Mouse (Mus musculus) urinary bladder, postnatal 14 days (tissue): Measurements from ENCODE around the gene Asb3.

ENCODE experiments used
- DNase-seq: peaks from one replicate; pipeline ENCODE4 v3.0.0; 2021; ENCODE audit warnings: low spot score

Asb3 gene

DNA sequence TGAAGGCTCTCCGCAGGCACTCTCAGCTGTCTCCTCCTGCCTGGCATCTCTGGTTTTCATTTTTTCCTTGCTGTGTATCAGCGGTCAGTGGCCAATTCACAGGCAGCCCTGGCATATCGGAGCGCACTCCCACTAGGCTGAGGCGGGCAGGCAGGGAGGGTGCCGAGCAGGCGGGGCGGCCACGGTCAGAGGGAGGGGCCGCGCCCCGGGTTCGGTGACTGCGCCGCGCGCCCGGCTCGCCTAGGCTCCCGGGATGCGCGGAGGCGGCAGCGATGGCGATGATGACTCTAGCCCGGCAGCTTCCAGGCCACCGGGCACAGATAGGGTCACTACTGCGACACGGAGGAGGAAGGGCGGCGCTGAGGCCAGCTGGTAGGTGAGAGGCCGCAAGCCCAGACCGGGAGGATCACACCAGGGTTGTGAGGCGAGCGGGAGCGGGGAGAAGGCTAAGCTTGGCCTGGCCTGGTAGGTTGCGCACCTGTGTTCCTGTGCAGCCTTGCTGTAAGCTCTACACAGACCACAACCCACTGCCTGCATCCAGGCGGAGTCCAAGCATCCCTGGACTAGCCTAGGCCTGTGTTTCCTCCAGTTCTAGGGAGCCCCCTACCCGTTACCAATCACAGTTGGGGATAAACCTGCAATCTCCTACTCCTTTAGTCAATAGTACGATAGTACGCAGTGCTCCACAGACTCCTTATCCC, at the start of gene Asb3, which contains the start of gene Gpr75:
Gene Asb3, plus strand, starts transcription at position 246 of the 701 bp plus-strand sequence.
Gene Gpr75, plus strand, starts transcription at position 188 of the 701 bp plus-strand sequence.
- peak; percentile 49 for DNase-seq

DNA sequence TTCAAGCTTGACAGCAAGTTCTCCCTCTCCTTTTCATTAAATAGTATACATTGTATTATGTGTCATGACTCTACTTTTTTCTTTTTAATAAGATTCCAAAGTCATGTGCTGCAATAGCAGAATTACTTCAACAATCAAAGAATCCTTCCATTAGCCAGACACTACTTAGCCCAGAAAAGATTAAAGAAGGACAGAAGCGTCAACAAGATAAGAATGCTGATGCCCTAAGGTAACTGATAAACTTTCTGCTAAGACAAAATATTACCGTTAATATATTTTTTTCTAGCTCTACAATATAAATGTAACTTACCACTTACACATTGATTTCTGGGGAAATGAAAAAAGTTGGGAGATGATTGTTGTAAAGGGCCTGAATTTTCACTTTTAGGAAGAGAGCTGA, 46.4 kb upstream of the Asb3 start:
- DNase-seq = no peak

DNA sequence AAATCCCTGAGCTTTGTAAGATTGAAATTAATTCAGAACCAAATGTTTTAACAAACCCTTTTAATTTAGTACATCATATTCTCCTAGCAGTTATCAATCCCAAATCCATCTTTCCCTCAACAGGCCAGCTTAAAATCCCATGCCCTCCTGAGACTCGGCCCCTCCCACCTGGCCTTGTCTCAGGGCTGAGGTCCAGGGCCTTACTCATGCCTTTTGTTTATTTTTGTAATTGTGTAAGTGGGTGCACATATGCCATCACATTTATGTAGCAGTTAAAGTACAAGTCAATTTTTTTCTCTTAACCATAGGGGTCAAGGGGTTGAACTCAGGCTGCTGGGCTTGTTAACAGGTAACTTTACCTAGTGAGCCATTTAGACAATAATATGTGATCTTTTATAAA, 40.9 kb upstream of the Asb3 start:
- DNase-seq = no peak

DNA sequence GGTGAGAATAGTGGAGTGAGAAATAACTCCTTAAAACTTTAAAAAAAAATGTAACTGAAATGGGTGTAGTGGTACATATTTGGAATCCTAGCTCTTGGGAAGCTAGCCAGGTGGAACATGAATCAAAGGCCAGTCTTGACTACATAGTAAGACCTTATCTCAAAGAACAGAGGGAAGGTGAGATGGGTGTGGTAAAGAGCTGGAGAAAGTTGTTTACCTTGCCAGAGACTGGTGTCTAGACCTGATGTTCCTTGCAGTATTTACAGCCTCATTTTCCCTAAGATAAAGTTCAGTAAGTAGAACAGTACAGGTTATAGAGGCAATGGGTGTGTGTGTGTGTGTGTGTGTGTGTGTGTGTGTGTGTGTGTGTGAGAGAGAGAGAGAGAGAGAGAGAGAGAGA, 12.8 kb upstream of the Asb3 start:
- no peak for DNase-seq

DNA sequence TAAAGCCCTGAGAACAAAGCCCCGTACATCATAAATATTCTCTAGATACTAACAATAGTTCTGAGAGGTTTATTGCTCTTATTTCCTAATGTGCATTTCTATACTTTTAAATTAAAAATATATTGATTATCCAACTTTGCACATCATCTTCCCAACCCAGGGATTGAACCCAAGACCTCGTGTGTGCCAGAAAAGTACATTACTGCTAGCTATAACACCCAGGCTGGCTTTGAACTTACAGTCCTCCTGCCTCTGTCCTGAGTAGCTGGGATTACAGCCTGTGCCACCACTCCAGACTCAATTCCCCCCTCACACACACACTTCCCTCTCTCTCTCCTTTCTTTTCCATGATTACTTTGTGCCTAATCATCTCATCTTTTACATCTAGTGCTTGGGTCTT, 2.9 kb downstream of the Asb3 start:
- no peak for DNase-seq

DNA sequence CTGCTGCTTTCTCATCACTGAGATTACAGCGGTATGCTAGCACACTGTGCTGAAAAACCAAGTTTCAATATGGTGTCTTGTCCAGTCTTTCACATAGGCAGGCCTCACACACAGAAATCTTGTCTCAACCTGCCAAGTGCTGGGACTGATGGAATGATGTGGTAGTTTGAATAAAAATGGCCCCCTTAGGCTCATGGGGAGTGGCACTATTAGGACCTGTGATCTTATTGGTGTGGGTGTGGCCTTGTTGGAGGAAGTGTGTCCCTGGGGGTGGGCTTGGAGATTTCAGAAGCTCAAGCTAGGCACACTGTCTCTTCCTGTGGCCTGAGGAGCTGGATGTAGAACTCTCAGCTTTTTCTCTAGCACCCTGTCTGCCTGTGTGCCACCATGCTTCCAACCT, 11.0 kb downstream of the Asb3 start:
- DNase-seq = no peak

DNA sequence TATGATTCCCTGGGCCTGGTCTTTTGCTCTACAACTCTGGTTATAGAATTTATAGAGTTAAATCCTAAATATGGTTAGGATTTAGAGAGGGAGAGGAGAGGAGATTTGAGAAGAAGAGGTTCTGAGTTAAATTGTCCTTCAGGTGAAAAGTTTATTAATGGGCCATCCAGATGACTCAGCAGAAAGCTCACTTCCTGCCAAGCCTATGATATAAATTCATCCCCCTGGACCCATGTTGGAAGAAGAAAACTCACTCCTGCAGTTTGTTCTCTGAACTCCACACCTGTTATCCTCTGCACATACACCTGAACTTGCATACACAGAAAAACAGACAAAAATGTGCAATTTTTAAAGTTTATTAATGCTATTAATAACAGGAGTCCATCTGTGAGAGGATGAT, 14.1 kb downstream of the Asb3 start:
- DNase-seq = no peak

DNA sequence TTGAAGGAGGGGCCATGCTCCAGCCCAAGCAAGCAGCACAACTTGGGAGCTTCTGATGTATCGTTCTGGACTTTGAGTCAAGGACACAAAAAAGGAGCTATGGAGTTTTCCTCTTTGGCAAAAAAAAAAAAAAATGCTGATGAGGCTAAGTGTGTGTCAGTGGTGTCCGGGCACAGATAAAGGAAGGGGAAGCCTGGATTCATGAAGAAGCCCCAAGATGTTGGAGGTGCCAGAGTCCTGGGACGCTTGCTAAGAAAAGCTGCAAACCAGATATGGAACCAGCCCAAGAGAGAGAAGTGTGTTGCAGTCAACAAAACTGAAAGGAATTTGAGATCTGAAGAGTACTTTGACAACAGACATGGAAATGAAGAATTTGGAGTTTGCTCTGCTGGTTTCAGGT, 27.1 kb downstream of the Asb3 start:
- no peak for DNase-seq

DNA sequence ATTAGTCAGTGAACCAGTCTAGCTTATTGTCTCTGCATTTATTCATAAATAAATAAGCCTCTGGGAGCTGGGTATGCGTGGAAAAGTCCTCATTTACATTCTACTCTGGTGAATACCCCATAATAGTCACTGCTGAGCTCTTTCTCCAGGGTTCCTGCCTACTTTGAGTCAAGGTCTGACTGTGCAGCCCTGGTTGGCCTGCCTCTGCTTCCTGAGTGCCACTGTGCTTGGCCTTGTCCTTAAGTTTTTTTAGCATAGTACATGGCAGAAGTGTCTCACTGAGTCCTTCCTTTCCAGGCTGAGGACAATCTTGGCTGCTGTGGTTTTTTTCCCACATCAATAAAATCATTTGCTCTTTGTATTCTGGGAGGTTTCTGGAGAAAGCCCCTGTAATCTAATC, 35.4 kb downstream of the Asb3 start:
- no peak for DNase-seq

DNA sequence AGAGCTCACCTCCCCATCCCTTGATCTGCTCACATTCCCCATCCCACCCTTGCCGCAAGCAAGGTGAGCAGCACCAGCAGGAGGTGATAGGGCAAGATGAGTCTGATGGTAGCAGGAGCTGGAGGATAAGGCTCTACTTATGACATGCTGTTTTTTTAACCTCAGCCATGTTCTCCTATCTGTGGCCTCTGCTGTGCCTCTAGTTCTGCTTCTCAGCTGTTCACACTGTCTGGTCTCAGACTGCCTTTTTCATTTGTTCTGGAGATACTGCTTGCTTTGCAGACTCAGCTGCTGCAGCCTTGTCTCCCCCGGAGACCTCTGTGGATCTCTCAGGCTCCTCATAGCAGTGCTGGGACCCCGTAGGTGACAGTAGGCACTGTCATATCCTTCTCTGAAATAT, 38.1 kb downstream of the Asb3 start:
- no peak for DNase-seq

DNA sequence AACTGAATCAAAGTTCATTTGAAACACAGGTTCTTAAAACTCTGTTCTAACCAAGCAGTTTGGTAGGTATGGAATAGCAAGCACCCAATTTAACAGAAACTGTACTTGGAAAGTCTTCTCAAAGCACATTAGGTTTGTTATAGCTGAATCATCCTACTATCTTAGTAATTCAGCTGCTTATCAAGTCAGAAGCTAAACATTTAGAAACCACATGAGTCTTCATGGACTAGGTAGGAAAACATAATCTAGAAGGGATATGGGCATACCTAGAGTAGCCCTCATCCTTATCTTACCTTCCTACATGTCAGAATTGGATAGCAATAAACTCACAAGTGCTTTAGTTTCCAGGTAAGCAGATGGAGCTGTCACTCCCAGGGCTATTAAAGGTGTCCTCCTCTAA, 42.9 kb downstream of the Asb3 start:
- no peak for DNase-seq

DNA sequence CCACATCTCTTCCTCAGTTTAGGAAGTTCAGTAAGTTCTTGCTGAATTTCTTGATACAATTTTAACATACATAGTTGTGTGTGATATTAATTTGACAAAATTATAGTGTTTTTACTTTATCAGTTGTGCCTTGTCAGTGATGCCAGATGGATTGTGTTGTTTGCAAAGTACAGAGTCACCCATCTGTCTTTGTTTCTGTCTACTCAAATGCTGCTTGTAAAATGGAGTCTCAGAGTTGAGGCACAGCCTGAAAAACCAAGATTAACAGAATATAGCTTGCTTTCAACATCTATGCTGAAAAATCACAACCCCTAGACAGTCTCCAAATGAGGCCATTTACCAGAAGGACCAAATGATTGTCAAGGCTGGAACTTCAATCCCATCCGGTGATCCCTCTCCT, 43.3 kb downstream of the Asb3 start:
- no peak for DNase-seq

DNA sequence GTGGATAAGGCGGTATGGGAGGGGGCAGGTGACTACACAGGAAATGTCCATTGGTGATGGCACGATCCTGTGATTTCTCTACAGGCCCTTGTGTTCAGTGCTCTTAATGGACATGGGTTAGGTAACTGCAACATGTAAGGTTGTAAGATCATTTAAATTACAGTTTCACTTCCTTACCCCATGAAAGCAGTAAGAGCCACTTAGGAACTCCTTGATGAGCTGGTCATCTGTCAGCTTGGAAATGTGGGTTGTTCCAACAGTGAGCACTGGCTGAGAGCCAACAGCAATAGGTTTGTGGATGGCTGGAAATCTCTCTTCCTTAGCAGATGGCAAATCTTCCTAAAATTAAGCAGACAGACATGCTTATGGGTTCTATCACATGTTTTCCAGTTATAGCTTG, 58.3 kb downstream of the Asb3 start:
- no peak for DNase-seq

DNA sequence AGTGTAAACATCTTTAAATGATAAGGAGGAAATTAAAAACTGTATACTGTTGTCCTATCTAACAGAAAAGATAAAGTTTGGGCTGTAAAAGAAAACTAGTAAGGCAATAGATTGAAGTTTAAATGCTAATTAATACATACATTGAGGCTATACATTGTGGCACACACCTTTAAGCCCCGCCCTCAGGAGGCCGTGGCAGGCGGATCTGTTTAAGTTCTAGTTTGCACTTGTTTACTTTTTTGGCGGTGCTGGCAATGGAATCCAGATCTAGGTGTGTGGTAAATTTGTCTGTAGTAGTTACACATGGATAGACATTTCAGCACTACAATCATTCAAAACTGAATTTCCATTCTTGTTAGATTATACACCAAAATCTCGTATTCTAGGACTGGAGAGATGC, 67.6 kb downstream of the Asb3 start:
- no peak for DNase-seq

DNA sequence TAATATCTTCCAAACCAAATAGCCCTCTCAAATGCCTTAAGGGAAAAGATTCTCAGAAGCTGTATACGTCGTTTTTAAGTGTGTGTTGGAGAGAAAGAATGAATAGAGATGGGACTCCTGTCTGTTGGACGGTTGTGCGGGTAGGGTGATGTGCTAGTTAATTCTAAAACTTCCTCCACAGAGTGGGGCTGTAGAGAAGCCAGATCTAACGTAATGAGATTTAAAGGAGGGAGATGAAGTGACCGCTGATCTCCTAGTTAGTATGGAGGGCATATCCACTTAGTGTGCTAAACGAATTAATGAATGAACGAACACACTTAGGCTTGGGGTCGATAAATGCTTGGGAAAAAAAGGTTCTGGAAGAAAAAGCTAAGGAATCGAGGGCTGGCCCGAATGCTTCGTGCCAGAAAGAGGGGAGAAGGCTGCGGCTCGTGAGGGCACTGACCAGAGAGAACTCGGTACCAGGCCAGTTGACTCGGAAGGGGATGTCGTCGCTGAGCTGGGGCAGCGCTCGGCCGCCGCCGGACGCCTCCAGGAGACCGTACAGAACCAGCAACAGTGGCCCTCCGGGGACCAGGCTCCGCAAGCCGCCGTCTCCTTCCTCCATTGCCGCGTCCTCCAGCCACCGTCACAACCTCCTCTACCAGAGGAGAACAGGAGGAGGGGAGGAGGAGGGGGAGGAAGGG, 68.4 kb downstream of the Asb3 start:
- DNase-seq = peak; percentile 29

DNA sequence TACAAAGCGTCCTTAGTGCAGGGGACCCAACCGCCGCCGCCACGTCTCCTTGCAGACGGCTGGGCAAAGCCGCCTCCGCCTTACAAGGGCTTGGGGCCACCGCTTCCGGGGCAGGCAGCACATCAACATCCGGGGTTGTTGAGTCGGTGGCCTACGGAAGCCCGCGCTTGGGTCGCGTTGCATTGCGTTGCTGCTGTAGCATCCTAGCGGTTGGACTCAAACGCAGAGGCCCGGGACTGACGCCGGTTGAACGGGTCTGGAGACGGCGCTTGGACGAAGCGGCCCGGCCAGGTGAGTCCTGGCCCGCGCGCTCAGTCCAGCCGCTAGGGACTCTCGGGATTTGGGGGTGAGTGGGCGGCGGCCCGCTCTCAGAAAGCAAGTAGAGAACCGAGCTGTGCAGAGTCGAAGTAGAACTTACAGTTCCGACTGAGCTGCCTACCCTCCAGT, 69.1 kb downstream of the Asb3 start, which contains the start of gene Erlec1:
Gene Erlec1, minus strand, starts transcription at position 57 of the 447 bp plus-strand sequence.
- DNase-seq = peak; percentile 88

DNA sequence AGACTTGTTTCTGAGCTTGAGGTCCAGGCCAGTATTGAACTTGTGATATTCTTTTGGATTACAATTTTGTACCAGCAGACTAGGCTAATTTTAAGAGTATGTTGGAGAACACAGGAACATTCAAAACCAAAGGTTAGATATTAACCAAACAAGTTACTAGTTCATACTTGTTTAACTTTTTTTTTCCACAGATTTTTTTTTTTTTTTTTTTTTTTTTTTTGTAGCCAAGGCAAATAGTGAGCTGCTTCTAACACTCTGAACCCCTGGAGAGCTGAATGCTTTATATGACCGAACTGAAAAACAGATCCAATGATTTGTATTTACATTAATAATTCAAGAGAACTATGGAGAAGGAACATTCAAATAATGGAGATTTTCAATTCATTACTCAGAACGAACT, 100.0 kb downstream of the Asb3 start:
- DNase-seq = no peak

DNA sequence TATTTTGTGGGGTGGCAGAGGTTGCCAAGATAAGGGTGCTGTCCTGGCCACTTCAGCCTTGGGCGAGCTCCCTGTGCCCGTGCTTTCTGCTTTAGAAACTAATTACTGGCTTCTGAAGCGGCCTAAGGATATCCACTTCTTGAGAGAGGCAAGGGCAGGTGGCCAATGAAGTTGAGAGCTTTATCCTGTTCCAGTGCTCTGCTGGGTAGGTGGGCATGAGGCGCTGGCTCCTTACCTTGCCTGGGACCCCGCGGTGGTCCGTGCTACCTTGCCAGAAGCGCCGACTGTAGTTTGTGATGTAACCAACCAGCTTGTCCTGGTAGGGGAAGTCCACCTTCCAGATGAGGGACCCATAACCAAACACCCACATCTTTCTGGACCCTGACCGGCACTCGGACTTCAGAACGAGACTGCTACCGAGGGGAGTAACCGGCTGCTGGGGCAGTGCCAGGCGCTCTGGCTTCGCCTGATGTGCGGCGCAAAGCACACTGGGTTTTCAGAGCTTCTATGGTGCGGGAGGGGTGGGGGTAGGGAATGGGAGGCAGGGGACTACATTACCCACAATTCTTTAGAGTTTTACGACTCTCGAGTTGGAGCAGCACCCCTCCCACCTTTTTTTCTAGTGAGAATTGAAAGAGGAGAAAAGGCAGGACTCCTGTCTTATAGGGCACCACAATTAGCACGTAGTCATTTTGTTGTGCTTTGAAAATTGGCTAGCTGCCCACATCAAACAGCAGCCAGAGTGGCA, 100.8 kb downstream of the Asb3 start, which contains the start of gene Chac2:
Gene Chac2, minus strand, starts transcription at position 474 of the 748 bp plus-strand sequence.
- peak; percentile 87 for DNase-seq

DNA sequence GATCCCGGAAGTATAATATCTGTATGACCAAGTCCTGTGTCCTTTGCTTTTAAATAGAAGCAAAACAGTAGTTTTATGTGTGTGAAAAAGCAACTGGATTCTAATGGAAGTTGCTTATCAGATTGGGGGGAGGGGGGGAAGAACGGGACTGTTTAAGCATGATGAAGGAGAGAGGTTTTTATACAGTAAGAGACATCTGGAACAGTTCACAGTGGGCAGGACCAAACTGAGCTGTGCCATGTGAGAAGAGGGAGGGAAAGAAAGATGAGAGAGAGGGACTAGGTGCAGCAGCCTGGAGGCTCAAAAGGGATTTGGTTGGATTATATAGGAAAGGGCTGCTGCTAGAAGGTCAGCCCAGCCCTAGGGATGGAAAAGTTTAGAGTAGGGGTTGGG, 101.4 kb downstream of the Asb3 start:
- no peak for DNase-seq

DNA sequence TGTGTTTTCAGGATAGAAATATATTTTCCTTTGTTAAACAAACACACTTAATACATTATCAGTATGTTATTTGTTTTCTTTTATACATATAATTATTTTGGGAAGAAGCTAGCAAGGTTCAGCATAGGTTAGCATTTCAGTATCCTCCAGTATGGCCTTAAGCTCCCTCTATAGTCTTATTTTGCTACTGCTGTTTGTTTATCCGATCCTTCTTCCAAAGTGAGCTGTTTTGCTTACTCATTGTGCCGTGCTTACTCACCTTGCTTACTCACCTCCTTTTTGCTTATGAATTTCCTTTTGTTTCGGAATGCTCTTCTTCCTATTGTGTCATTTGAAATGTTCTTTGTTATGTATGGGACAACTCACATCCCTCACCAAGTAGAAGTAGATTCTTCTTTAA, 111.5 kb downstream of the Asb3 start:
- no peak for DNase-seq

DNA sequence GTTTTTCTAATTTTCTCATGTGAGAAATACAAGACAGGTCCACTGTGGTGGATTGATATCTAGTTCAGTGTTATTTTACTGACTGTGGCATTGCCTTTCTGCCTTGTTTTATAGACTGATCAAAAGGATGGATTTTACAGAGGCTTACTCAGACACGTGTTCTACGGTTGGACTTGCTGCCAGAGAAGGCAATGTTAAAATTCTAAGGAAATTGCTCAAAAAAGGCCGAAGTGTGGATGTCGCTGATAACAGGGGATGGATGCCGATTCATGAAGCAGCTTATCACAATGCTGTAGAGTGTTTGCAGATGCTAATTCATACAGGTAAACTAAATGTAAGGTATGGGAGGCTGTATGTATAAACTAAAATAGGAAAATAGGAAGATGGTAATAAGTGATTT, 113.0 kb downstream of the Asb3 start:
- DNase-seq = no peak

DNA sequence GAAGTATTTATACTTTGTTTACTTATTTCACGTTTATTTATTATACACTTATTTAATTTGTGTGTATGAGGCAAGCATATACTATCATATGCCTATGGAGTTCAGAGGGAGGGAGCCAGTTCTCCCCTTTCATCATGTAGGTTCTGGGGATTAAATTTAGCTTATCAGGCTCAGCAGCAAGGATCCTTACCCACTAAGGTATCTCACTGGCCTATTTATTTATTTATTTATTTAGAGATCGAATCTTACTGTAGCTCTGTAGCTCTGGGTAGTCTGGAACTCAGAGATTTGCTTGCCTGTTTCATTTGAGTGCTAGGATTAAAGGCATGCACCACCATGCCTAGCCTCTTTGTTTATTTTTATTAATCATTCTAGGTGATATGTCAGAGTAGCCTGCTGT, 113.5 kb downstream of the Asb3 start:
- DNase-seq = no peak

DNA sequence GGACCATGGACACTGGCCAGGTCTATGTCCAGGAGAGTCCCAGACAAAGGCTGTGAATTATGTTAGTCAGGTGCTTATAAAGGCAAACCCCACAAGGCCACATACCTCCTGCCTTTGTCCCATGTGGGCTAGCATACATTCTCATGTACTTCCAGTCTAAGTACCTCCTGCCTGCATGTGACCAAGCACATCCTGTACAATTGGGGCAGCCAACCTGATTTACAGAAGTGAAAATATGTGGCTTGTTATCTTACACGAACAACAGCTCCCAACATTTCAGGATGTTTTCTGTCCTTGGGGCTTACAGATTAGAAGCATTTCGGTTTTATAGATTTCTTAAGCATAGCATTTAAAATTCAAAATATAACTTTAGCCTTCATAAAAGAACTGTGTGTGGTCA, 114.8 kb downstream of the Asb3 start:
- DNase-seq = no peak
